Mouse (Mus musculus): ENCODE results near the gene Igf2r. TPM values are rescaled to one million over a fixed set of nuclear protein-coding genes. Genes with fewer than 3 reads are reported as not detected.

The Igf2r gene
- total RNA-seq, 4 experiments from 2014 or later = 26.6 to 27.7 (median 27.2) TPM

DNA sequence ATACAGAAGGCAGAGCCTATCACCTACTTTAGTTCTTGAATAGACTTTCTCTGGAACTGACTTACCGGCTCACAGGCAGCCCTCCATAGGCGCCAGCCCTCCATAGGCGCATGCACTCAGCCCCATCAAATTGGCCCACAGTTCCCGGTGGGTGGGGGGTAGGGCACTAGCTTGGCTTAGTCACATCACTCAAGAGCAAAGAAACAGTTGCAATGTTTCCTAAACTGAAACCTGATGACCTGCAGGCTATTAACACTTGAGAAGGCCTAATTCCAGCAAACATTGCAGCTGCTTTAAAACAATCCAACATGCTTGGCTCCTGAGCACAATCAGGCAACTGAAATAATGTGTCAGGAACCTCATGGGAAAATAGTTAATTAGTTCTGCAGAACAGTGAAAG lies 18.2 kb downstream of the Igf2r start:
- DNase-seq (ENCODE audit: low spot score in 2 of 2) = no peak

DNA sequence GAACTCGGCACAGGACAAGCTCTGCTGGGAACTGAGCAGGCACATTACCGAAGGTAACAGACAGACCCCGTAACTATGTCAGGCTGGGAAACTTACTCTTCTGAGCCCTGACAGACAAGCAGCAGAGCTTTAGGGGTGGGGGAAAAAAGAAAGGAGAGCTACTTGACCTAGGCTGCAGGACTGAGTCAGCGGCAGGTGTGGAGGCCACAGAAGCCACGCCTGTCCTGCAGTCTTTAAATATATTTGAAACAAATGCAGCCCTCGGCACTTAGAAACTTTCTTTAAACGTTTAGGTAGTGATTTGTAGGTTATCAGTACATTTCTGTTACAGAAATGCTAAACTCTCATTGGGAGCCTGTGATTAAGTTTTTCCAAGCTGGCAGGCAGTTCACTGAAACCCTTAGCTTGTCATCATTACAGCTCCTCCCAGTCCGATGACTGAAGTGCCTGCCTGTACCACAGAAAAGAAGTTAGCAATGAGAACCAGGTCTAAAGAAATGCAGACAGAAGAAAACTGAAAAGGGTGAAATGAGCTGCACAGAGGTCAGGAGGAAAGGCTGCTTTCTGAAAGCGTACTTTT lies 18.8 kb downstream of the Igf2r start:
- DNase-seq (ENCODE audit: low spot score in 2 of 2) = no peak

DNA sequence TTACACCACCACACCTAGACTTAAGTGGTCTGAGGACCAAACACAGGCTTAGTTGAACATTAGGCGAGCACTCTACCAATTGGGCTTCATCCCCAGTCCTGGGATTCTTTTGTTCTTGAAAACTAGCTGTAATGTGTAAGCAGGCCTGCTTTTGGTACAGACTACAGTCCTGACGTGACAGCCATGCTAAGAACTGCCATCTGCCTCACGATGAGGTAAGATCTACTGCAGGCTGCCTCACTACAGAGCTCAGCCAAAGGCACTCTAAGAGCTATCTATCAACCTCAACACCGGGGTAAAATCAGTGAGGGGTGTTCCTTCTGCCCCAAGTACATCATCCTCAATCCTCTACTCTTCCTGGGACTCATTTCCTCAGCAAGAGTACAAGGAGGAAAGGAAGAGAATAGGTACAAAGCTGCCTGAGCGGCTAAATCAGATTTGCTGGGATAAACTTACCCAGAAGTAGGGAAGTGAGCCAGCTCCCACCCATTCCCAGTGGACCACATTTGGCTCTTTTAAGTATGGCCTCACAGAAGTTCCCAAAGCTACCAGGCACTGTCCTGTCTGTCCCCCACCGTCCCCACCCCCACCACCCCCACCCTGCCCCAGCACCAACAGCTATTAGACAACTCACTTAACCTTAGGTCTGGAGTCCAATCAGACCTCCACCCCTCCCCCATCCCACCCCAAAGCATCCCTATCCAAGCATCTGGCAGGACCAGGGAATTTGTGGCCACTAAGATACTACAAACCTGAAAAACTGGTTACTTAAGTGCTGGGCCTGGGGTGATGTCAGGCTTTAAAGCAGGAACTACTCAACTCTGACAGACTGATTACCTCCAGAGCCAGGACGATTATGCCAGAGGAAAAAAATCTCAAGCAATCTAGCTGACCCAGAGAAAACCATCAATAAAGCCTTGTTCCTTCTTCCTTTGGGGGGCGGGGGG lies 19.8 kb downstream of the Igf2r start:
- DNase-seq (ENCODE audit: low spot score in 2 of 2) = no peak

DNA sequence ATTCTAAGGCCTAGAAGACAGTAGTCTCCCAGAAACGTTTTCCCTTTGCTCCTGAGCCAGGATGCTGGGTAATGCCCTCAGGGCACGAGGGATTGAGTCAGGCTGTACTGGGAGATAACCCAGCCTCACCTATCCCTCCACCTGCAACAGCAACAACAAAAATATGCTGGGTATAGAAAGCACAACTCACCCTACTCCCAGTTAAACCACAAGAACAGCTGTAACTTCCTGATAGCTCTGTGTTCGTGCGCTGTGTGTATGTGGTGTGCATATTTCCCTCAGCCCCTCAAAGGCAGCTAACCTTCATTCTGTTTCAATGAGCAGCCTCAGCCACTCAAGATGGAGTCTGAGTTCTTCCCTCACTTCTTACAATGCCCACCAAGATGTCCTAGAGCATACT lies 23.7 kb downstream of the Igf2r start:
- no peak for DNase-seq (ENCODE audit: low spot score in 2 of 2)

DNA sequence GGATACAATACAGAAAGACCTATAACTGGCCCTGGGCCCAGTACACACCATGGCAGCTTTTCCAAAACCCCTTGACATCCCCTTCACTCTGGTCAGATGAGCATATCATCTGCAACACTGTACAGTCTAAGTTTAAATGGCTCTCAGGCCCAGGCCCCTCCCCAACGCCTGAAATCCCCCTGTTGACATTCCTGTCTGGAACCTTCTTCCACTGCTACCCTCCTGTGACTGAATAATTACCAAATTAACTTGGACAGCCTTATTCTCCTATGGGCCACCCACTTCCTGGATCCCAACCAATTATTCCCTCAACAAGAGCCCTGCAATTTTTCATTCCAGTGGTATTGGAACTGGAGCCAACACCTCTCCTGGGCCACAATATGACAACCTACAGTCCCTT lies 25.4 kb downstream of the Igf2r start:
- DNase-seq (ENCODE audit: low spot score in 2 of 2) = no peak

DNA sequence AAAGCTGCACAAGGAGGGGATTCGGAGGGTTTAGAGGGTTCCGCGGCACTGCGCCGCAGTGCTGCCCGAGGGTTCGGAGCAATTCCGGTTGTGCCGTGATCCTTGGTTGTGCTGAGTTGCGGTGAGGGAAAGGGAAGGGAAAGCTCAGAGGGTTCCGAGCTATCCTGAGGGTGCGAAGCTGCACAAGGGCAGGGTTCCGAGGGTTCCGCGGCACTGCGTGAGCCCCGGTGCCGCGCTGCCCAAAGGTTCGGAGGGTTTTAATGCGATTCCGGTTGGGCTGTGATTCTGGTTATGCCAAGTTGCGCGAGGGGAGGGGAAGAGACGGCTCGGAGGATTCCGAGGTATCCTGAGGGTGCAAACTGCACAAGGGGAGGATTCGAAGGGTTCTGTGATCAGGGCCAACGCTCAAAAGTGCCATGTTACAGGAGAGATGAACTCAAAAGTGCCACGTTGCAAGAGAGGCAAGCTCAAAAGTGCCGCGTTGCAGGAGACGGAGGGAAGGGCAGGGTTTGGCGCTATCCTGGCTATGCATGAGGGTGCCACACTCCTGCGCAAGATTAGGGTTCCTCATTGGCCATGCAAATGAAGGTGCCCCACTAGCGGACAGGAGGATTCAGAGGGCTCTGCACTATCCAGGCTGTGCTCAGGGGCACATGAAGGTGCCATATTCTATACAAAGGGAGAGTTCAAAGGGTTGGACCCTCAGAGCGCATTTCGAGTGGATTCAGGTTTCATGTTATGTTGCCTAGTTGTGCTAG lies 27.1 kb downstream of the Igf2r start:
- DNase-seq (ENCODE audit: low spot score in 2 of 2) = no peak

DNA sequence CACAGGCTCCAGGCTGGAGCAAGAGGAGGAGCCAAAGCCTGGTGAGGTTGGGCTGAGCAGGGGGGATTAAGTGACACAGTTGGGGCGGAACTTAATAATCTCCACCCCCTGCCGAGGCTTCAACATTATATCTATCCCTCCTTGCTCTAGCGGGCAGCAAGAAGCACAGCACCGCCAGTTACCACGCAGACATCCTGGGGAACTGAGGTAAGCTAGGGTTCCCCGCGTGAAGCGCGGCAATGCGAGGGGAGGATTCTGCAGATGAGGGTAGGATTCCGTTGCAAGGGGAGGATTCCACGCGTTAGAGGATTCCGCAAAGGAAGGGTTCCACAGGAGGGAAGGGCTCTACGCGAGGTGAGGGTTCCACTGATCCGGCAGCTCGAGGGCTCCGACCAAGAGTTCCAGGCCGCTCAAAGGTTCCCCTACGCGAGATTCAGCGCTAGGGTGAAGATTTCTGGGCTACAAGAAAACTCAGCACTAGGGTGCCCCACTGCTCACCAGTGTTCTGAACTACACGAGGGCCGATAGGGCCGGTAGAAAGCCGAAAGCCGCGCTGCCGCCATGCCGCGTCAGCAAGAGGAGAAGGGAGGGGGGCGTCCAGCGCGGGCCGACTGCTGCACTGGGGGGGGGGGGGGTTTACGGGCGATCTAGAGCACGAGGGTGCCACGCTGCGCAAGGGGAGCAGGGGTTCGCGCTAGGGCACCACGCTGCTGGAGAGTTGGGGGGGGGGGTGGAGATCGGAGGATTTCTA lies 28.1 kb downstream of the Igf2r start:
- peak in 1 of 2 experiments; percentile 26 for DNase-seq (ENCODE audit: low spot score in 2 of 2)

DNA sequence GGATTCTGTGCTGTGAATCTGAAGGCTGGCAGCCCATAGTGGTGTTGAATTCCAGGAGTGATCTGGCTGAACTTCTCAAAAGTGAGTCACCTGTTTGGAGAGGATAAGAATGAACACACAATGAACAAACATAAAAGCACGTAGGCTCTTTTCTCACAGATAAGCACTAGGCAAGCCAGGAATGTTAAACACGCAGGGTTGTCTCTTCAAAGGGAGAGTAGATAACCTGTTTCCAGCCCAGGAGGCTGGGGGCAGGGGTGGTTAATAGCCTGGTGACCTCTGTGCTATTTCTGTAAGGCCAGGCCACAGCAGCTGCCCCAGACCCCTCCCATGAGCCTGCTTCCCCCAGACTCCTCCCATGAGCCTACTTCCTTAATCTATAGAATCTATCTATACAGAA lies 29.1 kb downstream of the Igf2r start:
- no peak for DNase-seq (ENCODE audit: low spot score in 2 of 2)

DNA sequence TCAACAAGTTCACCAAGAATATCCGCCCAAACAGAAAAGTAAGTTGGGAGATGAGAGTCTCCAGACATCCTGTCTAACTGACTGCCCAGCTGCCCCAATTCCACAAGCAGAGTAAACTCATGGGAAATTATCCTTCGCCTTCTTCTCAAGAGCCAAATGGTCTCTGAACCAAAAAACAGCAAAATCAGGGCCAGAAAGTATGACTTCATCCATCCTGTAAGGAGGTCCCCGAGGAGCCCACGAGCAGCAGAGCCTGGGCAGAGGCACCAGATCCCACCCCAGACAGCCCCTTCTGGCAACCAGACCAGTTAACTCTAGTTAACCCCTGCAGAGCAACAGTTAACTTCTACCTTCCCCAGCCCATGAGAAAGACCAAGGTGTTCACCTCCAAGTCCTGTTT lies 29.9 kb downstream of the Igf2r start:
- DNase-seq (ENCODE audit: low spot score in 2 of 2) = no peak

DNA sequence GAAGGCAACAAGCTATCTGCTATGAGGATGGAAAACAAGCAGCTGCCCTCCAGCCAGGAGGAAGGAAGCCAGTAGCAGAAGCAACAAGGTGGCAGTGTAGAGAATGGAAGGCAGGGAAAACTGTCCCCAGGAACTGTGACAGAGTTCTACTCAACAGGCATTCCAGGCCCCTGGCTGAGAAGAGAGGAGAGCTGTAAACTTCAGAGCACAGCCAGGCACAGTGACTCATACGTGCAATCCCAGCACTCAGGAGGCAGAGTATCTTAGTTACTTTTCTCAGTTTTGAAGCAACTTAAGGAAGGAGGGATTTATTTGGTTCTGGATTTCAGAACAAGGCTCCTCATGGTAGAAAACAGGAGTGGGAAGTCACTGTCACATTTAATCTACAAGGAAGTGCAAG lies 31.5 kb downstream of the Igf2r start:
- DNase-seq (ENCODE audit: low spot score in 2 of 2) = no peak

DNA sequence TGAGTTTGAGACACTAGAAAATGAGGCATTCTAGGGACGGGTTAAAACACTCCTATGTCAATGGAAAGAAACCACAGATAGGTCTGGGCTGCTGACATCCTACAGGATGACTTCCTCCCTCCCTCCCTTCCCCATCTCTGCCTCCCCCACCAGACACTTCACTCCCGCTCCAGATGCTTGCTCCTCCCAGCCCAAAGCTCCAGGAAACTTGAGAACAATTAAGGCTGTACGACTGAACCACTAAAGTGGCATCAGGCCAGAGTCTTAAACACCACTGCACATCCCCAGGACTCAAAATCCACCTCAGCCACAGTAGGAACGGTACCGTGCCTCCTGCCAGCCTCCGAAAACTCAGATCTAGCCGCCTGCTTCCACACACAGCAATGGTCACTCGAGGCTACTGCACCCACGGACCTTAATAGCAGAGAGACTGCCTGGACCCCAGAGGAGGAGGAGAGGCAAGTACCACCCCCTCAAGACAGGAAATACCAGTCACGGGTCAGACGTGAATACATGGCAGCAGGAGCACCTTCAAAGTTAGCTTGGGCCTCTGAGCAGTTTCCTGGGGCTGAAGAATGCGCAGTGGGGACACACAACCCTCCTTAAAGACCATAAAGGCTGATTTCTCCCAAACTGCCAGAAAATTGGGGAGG lies 35.1 kb downstream of the Igf2r start:
- no peak for DNase-seq (ENCODE audit: low spot score in 2 of 2)

DNA sequence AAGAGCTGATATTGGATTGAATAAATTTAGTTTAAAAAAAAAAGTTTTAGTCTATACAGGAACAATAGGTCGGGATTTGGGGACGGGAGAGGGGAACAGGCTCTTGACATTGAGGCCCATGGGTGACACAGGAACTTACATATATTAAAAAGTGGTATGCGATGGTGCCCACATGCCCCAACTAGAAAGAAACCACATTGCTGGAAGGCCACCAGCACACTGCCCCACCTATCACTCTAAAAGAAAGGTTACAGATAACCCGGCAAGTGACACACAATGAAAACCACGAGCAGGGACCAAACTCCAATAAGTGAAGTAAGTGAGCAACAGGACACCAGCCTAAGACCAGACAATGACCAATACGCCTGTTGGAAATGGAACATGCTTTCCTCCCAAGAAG lies 36.3 kb downstream of the Igf2r start:
- DNase-seq (ENCODE audit: low spot score in 2 of 2) = no peak

DNA sequence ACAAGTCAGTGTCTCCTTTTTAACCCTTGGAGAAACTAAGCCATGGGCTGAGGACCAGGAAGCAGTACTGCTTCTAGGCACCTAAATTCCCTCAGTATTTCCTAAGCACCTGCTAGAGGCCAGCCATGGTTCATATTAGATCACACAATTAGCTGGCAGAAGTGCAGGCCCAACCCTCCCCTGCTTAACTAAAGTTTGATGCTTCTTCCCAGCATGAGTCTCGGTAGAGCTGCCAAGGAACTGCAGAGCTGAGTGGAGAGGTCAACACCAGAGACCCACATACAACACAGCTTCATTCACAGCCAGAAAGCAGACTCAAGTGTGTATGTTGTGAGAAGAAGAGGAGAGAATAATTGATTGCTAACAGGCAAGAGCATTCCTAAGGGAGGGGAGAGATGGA lies 40.9 kb downstream of the Igf2r start:
- no peak for DNase-seq (ENCODE audit: low spot score in 2 of 2)

DNA sequence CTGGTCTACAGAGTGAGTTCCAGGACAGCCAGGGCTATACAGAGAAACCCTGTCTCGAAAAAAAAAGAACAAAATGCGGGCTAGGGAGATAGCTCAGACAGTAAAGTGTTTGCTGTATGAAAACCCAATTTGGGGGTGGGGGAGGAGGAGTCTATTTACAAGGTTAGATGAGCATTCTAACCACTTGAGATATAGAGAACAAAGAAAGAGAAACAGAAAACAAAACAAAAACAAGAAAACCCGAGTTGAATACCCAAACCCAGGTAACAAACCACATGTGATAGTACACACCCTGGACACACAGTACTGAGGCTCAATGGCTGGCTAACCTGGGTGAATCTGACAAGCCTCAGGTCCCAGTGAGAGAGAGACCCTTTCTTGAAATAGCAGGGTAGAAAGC lies 41.7 kb downstream of the Igf2r start:
- DNase-seq (ENCODE audit: low spot score in 2 of 2) = no peak

DNA sequence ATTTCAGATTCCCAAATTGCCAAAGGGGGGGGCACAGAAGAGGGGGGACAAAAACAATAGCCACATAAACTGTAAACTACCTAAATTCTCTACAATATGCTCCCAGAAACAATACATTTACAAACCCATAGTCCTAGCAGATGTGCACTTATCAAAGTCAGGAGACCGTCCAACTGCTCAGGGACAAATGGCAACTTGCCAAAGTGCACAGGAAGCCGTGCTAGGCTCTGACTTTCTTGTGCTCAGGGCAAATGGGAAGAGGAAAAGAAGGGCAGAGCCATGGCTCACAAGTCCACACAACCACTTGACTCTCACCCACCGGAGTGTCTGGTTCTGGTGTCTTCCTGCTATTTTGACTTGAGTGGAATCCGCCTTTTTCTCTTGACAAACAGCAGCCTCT lies 43.6 kb downstream of the Igf2r start:
- DNase-seq (ENCODE audit: low spot score in 2 of 2) = no peak

DNA sequence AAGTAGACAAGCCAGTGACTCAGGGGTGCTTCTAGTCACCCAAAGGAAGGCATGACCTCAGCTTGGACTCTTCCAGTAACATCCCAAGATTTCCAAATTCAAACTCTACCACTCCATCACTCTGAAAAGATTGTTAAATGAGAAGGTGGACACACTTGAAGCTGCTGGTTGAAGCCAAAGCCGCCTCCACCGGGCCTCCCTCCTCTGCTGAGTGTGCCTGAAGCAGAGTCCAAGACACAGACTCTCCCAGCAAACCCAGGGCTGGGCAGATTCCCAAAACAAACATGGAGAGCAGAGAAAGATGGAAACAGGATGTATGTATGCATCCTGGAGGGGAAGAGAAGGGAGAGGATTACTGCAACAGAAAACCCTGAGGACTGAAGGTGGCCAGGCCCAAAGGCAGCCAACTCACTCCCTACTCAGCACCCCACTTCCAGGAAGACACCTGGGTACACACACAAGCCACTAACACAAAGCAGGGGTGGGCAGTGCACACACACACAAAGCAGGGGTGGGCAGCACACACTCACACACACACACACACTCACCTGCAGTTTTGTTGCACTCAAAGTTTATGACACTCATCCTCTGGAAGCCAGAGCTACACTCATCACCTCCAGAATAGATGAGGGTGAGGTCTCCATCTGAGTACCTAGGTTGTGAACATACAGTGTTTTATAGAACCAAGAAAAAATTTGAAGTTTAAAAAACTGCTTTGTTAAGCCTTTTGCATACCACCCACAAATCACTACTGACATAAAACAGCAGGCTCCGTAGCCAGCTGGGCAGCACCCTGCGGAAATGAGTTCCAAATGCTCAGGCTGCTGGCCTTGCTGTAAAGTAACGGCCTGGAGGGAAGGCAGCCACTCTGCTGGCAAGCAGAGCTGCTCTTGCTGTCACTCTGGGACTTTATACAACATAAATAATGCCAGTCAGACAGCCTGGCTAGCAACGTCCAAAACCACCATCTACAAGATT lies 44.4 kb downstream of the Igf2r start:
- peak in 1 of 2 experiments; percentile 33 for DNase-seq (ENCODE audit: low spot score in 2 of 2)

DNA sequence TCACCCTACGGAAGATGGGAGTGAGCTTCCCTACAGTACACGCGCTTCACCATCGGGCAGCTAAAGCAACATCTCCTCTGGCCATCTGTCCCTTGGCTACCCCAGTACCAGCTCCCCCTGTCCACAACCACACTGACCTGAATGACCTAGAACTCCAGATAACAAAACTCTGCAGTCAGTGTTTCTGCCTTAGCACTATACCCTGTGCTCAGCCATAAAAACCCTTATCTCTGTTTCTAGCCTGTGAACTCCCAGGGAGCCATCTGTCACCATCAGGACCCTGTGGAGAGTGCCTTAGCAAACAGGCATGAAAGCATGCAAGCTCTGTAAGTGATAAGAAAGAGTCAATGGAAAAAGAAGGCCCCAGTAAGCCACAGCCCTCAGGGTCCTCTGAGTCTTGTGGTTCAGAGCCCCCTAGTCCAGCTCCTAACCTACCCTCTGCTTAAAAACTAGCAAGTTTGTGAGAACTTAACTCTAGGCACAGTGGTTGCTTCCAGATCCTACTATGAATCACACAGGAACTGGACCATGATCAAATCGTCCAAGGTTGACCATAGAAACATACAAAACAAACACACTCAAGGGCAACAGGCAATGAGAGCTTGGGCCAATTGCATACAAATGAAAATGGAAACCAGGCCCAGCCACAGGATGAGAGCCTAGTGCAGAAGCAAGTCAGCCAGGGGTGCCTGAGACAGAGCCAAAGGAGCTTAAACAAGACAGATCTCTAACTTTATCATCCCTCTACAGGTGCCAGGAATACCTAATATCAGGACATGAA lies 45.3 kb downstream of the Igf2r start:
- DNase-seq (ENCODE audit: low spot score in 2 of 2) = no peak

DNA sequence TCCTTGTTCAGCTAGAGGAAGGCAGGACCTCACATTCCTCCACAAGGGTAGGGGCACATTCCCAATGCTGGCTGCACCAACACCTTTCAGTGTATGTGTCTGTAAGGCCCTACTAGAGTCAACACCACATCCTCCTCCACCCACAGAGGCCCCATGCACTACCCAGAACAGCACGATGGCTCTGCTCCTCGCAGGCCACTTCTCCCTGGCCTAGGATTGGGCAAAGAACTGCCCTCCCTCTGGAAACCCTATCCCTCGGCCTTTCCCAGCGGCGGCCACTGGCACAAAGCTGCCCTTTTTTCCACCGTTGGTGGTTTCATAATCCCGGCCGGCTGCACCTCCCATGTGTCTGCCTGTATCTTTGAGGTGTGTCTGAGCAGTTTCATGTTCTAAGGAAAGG lies 46.8 kb downstream of the Igf2r start:
- no peak for DNase-seq (ENCODE audit: low spot score in 2 of 2)
